Mouse (Mus musculus) bone marrow macrophage, adult 2 months (primary cell): Measurements from ENCODE around the gene Gm11236. TPM values are rescaled to one million over a fixed set of nuclear protein-coding genes. Genes with fewer than 3 reads are reported as not detected.
"Not testable (repeated sequence)": the region's sequence is repeated elsewhere in the genome, so short reads cannot be mapped to it uniquely, and the experiment has no call there.

ENCODE experiments used
- H3K27ac ChIP-seq: 2 replicates; pipeline ENCODE4 v1.5.1; 2012; ENCODE audit warnings: low read depth, low read length; ENCODE audit not compliant: insufficient read depth
- H3K4me1 ChIP-seq: 2 replicates; pipeline ENCODE4 v1.6.1; 2012; ENCODE audit warnings: low read length; ENCODE audit not compliant: control insufficient read depth, insufficient read depth
- H3K4me3 ChIP-seq: 2 replicates; pipeline ENCODE4 v1.5.1; 2012; ENCODE audit warnings: mild to moderate bottlenecking, low read length, moderate library complexity; ENCODE audit not compliant: insufficient read depth
- CTCF ChIP-seq: IDR thresholded peaks from 2 replicates; pipeline ENCODE4 v1.5.1; 2012; ENCODE audit warnings: low read depth, mild to moderate bottlenecking, low read length, moderate library complexity
- POLR2A ChIP-seq: IDR thresholded peaks from 2 replicates; pipeline ENCODE4 v1.6.1; 2012; ENCODE audit warnings: mild to moderate bottlenecking, low read depth, low read length, borderline replicate concordance
- polyA plus RNA-seq: library from polyadenylated mRNA; stranded (reverse); fragments of >200 nt; gene quantifications from 2 replicates; pipeline ENCODE4 v1.2.4, GENCODE M21; 2012; ENCODE audit not compliant: missing spikeins, insufficient read depth, insufficient read length

Gm11236 gene
- polyA plus RNA-seq: not detected in 2 replicates

DNA sequence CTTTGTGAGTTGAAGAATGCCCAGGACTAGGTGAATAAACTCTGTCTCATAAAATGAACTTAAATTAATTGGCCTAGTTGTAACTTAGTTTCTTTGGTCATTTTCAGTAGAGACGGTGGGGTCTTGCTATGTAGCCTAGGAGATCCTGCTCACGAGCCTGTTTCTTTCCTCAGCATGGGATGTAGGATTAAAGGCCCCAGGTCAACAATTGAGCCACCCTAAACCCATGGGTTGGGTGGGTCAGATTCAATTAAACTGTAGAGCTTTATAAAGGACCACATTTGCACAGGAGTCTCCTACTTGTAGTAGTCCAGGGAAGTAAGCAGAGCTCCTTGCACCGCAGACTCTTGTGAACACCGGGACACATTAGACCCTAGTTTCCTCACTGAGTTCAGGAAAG, at the start of gene Gm11236:
Gene Gm11236 (plus strand): TSS at position 301 of the 400 bp plus-strand sequence.
- H3K4me3 ChIP-seq, H3K4me1 ChIP-seq, H3K27ac ChIP-seq: not testable (repeated sequence)

DNA sequence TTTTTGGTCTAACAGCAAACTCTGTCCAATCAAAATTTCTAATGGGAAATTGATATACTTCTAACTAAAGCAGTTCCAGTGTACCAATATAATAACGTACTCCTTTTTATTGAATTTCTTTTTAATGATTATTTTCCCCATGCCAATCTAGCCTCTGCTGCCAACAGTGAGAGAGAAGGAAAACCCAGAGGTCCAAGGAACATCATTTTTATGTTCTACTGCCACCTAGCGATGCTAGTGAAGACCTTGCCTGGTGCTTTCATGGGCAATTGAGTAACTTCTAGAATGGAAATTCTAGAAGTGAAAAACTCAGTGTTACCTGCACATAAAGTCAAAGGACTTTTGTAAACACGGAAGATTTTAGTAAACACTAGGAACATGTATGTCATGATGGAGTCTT, 38.7 kb upstream of the Gm11236 start:
- no peak overlapping the region for H3K4me3 ChIP-seq
- no peak overlapping the region for H3K27ac ChIP-seq
- TF ChIP-seq POLR2A: no peak
- TF ChIP-seq CTCF: no peak
- no peaks in the 10 kb centered on the region for H3K4me1 ChIP-seq

DNA sequence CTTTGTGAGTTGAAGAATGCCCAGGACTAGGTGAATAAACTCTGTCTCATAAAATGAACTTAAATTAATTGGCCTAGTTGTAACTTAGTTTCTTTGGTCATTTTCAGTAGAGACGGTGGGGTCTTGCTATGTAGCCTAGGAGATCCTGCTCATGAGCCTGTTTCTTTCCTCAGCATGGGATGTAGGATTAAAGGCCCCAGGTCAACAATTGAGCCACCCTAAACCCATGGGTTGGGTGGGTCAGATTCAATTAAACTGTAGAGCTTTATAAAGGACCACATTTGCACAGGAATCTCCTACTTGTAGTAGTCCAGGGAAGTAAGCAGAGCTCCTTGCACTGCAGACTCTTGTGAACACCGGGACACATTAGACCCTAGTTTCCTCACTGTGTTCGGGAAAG, 30.3 kb upstream of the Gm11236 start, which contains the start of gene Gm11238:
Gene Gm11238 (plus strand): TSS at position 301 of the 400 bp plus-strand sequence.
- not testable (repeated sequence) for H3K4me1 ChIP-seq, H3K27ac ChIP-seq, H3K4me3 ChIP-seq

DNA sequence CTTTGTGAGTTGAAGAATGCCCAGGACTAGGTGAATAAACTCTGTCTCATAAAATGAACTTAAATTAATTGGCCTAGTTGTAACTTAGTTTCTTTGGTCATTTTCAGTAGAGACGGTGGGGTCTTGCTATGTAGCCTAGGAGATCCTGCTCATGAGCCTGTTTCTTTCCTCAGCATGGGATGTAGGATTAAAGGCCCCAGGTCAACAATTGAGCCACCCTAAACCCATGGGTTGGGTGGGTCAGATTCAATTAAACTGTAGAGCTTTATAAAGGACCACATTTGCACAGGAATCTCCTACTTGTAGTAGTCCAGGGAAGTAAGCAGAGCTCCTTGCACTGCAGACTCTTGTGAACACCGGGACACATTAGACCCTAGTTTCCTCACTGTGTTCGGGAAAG, 15.2 kb upstream of the Gm11236 start, which contains the start of gene Gm11237:
Gene Gm11237 (plus strand): TSS at position 301 of the 400 bp plus-strand sequence.
- H3K4me1 ChIP-seq, H3K27ac ChIP-seq: not testable (repeated sequence)

DNA sequence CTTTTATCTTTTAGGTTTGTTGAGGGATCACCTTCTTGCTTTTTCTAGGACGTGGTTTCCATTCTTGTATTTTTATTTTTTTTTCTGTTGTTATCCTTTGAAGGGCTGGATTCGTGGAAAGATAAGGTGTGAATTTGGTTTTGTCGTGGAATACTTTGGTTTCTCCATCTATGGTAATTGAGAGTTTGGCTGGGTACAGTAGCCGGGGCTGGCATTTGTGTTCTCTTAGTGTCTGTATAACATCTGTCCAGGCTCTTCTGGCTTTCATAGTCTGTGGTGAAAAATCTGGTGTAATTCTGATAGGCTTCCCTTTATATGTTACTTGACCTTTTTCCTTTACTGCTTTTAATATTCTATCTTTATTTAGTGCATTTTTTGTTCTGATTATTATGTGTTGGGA, 23.9 kb downstream of the Gm11236 start:
- H3K4me3 ChIP-seq, H3K4me1 ChIP-seq, H3K27ac ChIP-seq: not testable (repeated sequence)

More for the DNA sequence above, 15.2 kb upstream of the Gm11236 start, which contains the start of gene Gm11237:
- H3K4me3 ChIP-seq: not testable (repeated sequence)

GRCm38 (mm10) chr4:73668054-73668453, 30.1 kb downstream of the Gm11236 start, which contains the start of gene Gm11239:
Gm11239 (plus strand) TSS chr4:73668354.
- H3K4me3 ChIP-seq, H3K27ac ChIP-seq, H3K4me1 ChIP-seq: not testable (repeated sequence)

DNA sequence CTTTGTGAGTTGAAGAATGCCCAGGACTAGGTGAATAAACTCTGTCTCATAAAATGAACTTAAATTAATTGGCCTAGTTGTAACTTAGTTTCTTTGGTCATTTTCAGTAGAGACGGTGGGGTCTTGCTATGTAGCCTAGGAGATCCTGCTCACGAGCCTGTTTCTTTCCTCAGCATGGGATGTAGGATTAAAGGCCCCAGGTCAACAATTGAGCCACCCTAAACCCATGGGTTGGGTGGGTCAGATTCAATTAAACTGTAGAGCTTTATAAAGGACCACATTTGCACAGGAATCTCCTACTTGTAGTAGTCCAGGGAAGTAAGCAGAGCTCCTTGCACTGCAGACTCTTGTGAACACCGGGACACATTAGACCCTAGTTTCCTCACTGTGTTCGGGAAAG, 45.3 kb downstream of the Gm11236 start, which contains the start of gene Gm428:
Gene Gm428 (plus strand): TSS at position 301 of the 400 bp plus-strand sequence.
- not testable (repeated sequence) for H3K27ac ChIP-seq, H3K4me3 ChIP-seq, H3K4me1 ChIP-seq

Other genes with a start within 250 kb of the Gm11236 start
- not detected in 2 replicates for gene Gm11487, start 233.0 kb upstream of the Gm11236 start, polyA plus RNA-seq
- not detected in 2 replicates for gene Gm11238, start 30.2 kb upstream of the Gm11236 start, polyA plus RNA-seq
- gene Gm11237, start 15.1 kb upstream of the Gm11236 start, polyA plus RNA-seq: not detected in 2 replicates
- not detected in 2 replicates for gene Gm11239, start 30.2 kb downstream of the Gm11236 start, polyA plus RNA-seq
- gene Gm428, start 45.4 kb downstream of the Gm11236 start, polyA plus RNA-seq: not detected in 2 replicates
- not detected in 2 replicates for gene Rasef, start 152.9 kb downstream of the Gm11236 start, polyA plus RNA-seq
- gene Gm11758, start 238.1 kb downstream of the Gm11236 start, polyA plus RNA-seq: not detected in 2 replicates